Mouse (Mus musculus): ENCODE measurements around the gene Ccl22.

GRCm38 (mm10) chr8:94716841-94717240 lies 28.5 kb upstream of the Ccl22 start:
- TF ChIP-seq E2F4 (IDR thresholded peaks at IDR 0.05; ENCODE audit: insufficient read depth) (no peak), POLR2A (IDR thresholded peaks at IDR 0.05; ENCODE audit: insufficient read length, low read depth) (no peak), POLR2AphosphoS2 (IDR thresholded peaks at IDR 0.05; ENCODE audit: insufficient read length, low read depth) (no peak), CEBPB (IDR thresholded peaks at IDR 0.05; ENCODE audit: insufficient read depth, poor library complexity, severe bottlenecking) (no peak), MAX (IDR thresholded peaks at IDR 0.05; ENCODE audit: low read depth) (no peak), TCF12 (IDR thresholded peaks at IDR 0.05; ENCODE audit: insufficient read depth, poor library complexity, severe bottlenecking) (no peak), SRF (IDR thresholded peaks at IDR 0.05; ENCODE audit: control insufficient read depth, insufficient read length, low read depth) (no peak), MYOG (IDR thresholded peaks at IDR 0.05; ENCODE audit: control insufficient read depth in 1 of 3, insufficient read depth in 1 of 3, insufficient read length in 2 of 3, low read depth in 2 of 3) (no peak)
